Mouse (Mus musculus) kidney, postnatal 0 days (tissue): ENCODE measurements around the gene Gm20547. TPM values are rescaled to one million over a fixed set of nuclear protein-coding genes. Genes with fewer than 3 reads are reported as not detected.

Experiments used
- ATAC-seq: fragments of 200-750 bp; cut with Nextera tagmentation; replicated peaks from 2 replicates; pipeline ENCODE4 v1.8.0; 2017; ENCODE audit warnings: low read depth, moderate number of reproducible peaks, moderate TSS enrichment, moderate library complexity; ENCODE audit not compliant: low FRiP score
- DNase-seq: peaks from one replicate; pipeline ENCODE4 v3.0.0-alpha.2; 2016; ENCODE audit warnings: low spot score
- H3K27ac ChIP-seq: fragments of 300-500 bp; sonication (generic); 2 replicates; pipeline ENCODE4 v1.5.1; 2014; ENCODE audit warnings: mild to moderate bottlenecking
- H3K27me3 ChIP-seq: fragments of 300-500 bp; sonication (generic); 2 replicates; pipeline ENCODE4 v1.6.1; 2014; ENCODE audit warnings: low read length, mixed read lengths; ENCODE audit not compliant: insufficient read depth
- H3K36me3 ChIP-seq: fragments of 300-500 bp; sonication (generic); 2 replicates; pipeline ENCODE4 v1.6.1; 2014; ENCODE audit warnings: low read length, mixed read lengths; ENCODE audit not compliant: insufficient read depth
- H3K4me1 ChIP-seq: fragments of 300-500 bp; sonication (generic); replicated peaks from 2 replicates; pipeline ENCODE4 v1.6.1; 2014; ENCODE audit warnings: antibody characterized with exemption, low read length, mixed read lengths; ENCODE audit not compliant: insufficient read depth
- H3K4me2 ChIP-seq: fragments of 300-500 bp; sonication (generic); 2 replicates; pipeline ENCODE4 v1.6.1; 2014; ENCODE audit warnings: mild to moderate bottlenecking, low read length, moderate library complexity, mixed read lengths
- H3K4me3 ChIP-seq: fragments of 300-500 bp; sonication (generic); replicated peaks from 2 replicates; pipeline ENCODE4 v1.5.1; 2014; ENCODE audit warnings: low read depth, low read length
- H3K9ac ChIP-seq: fragments of 300-500 bp; sonication (generic); 2 replicates; pipeline ENCODE4 v1.6.1; 2014; ENCODE audit warnings: low read depth, low read length
- H3K9me3 ChIP-seq: fragments of 300-500 bp; sonication (generic); replicated peaks from 2 replicates; pipeline ENCODE4 v1.6.1; 2016; ENCODE audit warnings: low read length, inconsistent platforms, mixed read lengths
- CTCF ChIP-seq: IDR thresholded peaks from 2 replicates; pipeline ENCODE4 v1.5.1; 2016; ENCODE audit warnings: antibody characterized with exemption, low read depth, mild to moderate bottlenecking, moderate library complexity
- WGBS: fragments of 180-500 bp; shearing (Covaris S2); extraction: QIAGEN DNeasy Blood & Tissue Kit; methylation state at CpG from one replicate; pipeline ENCODE4 v1.1.7; 2014; 5-methylcytosine and 5-hydroxymethylcytosine counted together
- polyA plus RNA-seq: library from polyadenylated mRNA; unstranded; fragments of >200 nt; fragmentation: Nextera tagmentation; extraction: Ambion mirVana; gene quantifications from 2 replicates; pipeline ENCODE4 v1.2.1, GENCODE M21; 2015

The Gm20547 gene
- polyA plus RNA-seq, 1 experiment from 2014 or later = not detected

DNA sequence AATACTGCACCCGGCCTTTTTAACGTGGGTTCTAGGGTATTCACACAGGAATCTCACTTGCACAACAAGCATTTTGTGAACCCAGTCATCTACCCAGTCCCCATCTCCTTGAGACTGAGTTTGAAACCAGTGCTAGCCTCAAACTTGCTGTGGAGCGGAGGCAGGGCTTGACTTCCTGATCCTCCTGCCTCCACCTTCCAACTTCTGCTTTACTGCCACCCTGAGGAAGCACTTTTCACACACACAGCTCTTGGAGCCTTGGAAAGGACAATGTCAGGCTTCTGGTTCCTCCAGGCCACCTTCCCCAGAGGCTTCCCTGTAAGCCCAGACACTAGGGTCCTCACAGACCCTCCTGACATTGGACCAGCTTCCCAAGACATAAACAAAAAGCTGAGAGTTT lies 1.5 kb upstream of the Gm20547 start:
- Histone ChIP-seq H3K4me2 (no peak overlapping the region), H3K4me3 (no peak overlapping the region), H3K9me3 (no peaks in the 10 kb centered on the region), H3K27me3 (no peaks in the 10 kb centered on the region), H3K9ac (no peak overlapping the region), H3K36me3 (no peaks in the 10 kb centered on the region), H3K4me1 (0 out of 2 replicates have a peak, but pooled peaks cover 4% of the 10 kb centered on the region), H3K27ac (no peak overlapping the region)
- DNase-seq = no peak
- WGBS = 65% methylated on average over 3 of the region's 3 CpGs
- peak; percentile 31; the same call in 1 of the 2 replicates for TF ChIP-seq CTCF
- ATAC-seq = no peak

DNA sequence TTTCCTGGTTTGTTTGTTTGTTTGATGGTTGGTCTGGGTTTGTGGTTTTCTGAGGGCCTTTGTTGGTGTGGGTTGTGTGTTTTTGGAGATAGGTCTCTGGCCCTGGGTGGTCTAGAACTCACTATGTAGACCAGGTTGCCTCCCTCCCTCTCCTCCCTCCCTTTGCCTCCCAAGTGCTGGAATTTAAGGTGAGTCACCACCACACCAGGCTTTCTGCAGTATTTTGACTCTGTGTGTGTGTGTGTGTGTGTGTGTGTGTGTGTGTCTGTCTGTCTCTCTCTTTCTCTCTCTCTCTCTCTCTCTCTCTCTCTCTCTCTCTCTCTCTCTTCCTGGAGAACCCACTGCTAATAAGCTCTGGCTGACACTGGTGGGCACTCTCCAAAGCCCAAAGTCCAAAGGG lies 676 bp downstream of the Gm20547 start:
- H3K4me2 ChIP-seq = no peak overlapping the region
- H3K9ac ChIP-seq = no peak overlapping the region
- ATAC-seq (no peak), DNase-seq (no peak)
- H3K4me1 ChIP-seq = 0 out of 2 replicates have a peak, but pooled peaks cover 4% of the 10 kb centered on the region
- no peak for TF ChIP-seq CTCF
- H3K9me3 ChIP-seq = no peaks in the 10 kb centered on the region
- H3K27ac ChIP-seq = no peak overlapping the region
- no peaks in the 10 kb centered on the region for H3K27me3 ChIP-seq
- no peaks in the 10 kb centered on the region for H3K36me3 ChIP-seq
- no peak overlapping the region for H3K4me3 ChIP-seq

DNA sequence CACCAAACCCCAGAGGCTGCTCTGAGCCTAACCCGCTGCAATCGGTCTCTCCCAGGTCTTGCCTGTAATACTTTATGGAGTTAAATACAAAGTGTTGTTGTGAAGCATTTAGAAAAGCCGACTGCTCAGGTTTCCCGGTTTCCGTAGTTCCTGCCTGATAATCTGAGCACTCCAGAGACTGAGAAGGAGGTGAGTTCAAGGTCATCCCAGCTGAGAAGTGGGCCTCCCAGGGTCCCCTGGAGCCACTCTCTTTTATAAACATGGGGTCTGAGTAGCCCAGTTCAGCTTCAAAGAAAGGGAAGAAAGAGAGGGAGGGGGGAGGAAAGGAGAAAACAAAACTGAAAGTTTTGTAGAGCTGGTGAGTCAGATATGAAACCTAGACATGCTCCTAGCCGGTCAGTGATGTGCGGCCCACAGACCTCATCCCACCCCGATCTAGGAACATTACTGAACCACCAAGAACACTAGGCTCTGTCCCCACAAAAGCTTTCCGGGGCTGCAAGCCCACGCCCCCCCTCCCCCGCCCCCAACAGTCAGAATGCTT lies 2.4 kb downstream of the Gm20547 start, which contains the start of gene Zbtb12:
Zbtb12 (plus strand) TSS at position 148 of the 544 bp plus-strand sequence.
- ATAC-seq (no peak), DNase-seq (no peak)
- H3K9ac ChIP-seq = no peak within 1 kb of the TSS
- H3K9me3 ChIP-seq = no peaks in the 10 kb centered on the region
- H3K4me1 ChIP-seq = 0 out of 2 replicates have a peak, but pooled peaks cover 4% of the 10 kb centered on the region
- H3K4me3 ChIP-seq = no peak within 1 kb of the TSS
- H3K27me3 ChIP-seq = no peaks in the 10 kb centered on the region
- WGBS = 55% methylated on average over 11 of the region's 11 CpGs
- TF ChIP-seq CTCF = no peak
- no peak within 1 kb of the TSS for H3K4me2 ChIP-seq
- no peak within 1 kb of the TSS for H3K27ac ChIP-seq
- no peaks in the 10 kb centered on the region for H3K36me3 ChIP-seq

DNA sequence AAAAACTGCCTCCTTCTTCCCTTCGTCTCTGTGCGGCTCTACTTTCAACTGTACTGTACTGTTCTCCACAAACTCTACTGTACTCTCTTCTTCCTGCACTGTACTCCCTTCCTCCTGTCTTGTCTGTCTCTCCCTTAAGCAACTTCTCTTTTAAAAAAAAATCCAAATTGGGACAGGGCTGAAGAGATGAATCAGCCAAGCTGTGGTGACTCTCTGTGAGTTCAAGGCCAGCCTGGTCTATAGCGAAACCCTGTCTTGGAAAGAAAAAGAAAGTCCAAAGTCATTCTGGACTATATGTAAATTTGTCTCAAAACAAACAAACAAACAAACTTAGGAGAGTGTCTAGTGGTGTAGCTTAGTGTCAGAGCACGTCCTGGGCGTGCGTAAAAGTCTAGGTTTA lies 7.5 kb downstream of the Gm20547 start:
- H3K9me3 ChIP-seq = no peaks in the 10 kb centered on the region
- 87% methylated on average over 6 of the region's 6 CpGs for WGBS
- no peaks in the 10 kb centered on the region for H3K27me3 ChIP-seq
- no peak for TF ChIP-seq CTCF
- H3K4me3 ChIP-seq = no peak overlapping the region
- H3K36me3 ChIP-seq = no peaks in the 10 kb centered on the region
- H3K27ac ChIP-seq = no peak overlapping the region
- no peak overlapping the region for H3K4me2 ChIP-seq
- H3K4me1 ChIP-seq = no peaks in the 10 kb centered on the region
- no peak overlapping the region for H3K9ac ChIP-seq
- ATAC-seq (no peak), DNase-seq (no peak)

DNA sequence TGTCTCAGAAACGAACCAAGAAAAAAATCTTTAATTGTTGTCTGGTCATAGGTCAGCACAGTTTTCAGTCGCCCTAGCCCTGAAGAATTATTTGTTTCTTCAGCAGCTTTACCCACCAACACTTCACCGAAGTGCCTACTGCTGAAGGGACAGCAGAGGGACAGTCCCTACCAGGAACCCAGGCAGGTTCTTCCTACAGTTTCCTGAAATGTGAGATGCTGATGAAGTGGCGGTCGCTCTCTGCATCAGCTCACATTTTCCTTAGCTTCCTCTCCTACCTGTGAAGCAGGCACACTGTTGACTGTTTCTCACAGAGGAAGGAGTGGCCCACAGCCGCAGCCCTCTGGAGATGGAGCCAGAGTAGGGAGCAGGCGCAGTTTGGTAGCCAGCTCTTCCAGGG lies 15.9 kb downstream of the Gm20547 start:
- Histone ChIP-seq H3K9ac (no peak overlapping the region), H3K36me3 (no peaks in the 10 kb centered on the region), H3K27me3 (no peaks in the 10 kb centered on the region), H3K4me2 (no peak overlapping the region), H3K4me3 (no peak overlapping the region), H3K27ac (no peak overlapping the region), H3K4me1 (0 out of 2 replicates have a peak, but pooled peaks cover 10% of the 10 kb centered on the region), H3K9me3 (no peaks in the 10 kb centered on the region)
- DNase-seq (no peak), ATAC-seq (no peak)
- no peak for TF ChIP-seq CTCF
- WGBS = 46% methylated on average over 7 of the region's 7 CpGs

DNA sequence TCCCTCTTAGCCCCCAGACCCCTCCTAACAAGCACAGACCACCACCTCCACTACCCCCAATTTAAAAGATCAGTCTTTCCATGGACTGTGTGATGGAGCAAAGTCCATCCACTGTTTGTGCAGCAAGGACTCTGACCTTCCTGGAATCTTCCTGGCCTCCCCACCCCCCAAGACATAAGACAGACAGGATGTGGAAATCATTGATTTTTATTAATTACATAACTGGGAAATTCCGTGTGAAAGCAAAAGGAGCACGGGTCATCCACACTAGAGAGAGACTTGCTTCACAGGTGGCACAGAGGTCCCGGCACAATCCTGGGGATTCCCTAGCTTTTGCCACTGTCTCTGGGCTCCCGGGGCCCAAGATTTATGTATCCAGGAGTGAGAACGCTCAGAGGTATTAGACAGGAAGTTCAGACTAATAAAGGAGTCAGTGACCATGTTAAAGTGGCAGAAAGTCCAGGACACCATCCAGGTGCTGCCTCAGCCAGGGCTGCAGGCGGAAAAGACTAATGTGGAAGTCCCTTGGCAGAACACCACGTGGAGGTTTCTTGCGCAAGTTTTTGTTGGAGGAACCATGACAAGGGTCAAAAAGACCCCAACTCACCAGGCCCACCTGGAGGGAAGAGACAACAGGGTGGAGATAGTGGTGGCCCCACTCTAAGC lies 19.3 kb downstream of the Gm20547 start, which contains the start of gene Cfb:
Cfb (minus strand) TSS at position 103 of the 666 bp plus-strand sequence.
- H3K27me3 ChIP-seq = no peaks in the 10 kb centered on the region
- no peaks in the 10 kb centered on the region for H3K36me3 ChIP-seq
- peak within 1 kb of the TSS; percentile 8 for H3K4me2 ChIP-seq
- no peak within 1 kb of the TSS for H3K4me3 ChIP-seq
- ATAC-seq (peak; percentile 69; the same call in 1 of the 2 replicates), DNase-seq (no peak)
- WGBS = 23% methylated on average over 8 of the region's 8 CpGs
- H3K4me1 ChIP-seq = 0 out of 2 replicates have a peak, but pooled peaks cover 10% of the 10 kb centered on the region
- H3K9me3 ChIP-seq = no peaks in the 10 kb centered on the region
- no peak within 1 kb of the TSS for H3K9ac ChIP-seq
- H3K27ac ChIP-seq = peak within 1 kb of the TSS; percentile 64
- TF ChIP-seq CTCF = no peak
